Mouse (Mus musculus) retina, adult 2 months (tissue): ENCODE results near the gene Dpysl5.

Experiments used
- DNase-seq: peaks from one replicate; pipeline ENCODE4 v3.0.0-alpha.2; 2012; ENCODE audit warnings: low read depth, low spot score

The Dpysl5 gene

DNA sequence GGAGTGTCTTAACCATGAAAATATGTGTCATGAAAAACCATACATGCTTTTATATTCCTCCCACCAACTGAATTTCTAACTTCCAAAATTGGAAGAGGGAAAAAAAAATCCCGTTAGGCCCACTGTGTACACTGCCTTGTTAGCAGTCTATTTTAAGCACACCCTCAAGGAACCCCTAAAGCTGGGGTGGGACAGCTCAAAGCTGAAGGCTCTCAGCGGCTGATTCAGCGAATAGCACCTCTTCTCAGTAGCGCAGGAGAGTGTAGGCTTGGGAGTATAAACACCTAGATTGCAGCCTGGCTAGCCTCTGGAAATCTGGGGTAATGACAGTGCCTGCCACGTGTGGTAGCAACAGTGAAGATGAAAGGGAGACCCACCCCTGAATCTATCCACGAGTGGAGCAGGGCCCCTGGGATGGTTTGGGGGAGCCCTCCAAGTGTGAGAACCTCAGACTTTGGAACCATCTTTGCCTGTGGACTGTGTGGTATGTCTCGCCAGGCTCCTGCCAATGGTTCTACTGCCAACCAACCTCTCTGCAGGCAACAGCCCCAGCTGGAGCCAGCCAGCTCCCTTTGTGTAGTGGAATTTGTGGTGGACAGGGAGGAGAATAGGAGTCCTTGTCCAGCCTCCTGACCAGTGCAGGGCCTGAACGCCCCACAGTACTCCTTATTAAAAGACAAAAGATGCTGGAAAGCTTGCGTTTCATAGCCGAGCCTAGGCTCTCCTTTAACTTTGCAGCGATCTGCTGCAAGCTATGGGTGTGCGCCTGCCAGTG lies 54.4 kb downstream of the Dpysl5 start:
- no peak for DNase-seq

DNA sequence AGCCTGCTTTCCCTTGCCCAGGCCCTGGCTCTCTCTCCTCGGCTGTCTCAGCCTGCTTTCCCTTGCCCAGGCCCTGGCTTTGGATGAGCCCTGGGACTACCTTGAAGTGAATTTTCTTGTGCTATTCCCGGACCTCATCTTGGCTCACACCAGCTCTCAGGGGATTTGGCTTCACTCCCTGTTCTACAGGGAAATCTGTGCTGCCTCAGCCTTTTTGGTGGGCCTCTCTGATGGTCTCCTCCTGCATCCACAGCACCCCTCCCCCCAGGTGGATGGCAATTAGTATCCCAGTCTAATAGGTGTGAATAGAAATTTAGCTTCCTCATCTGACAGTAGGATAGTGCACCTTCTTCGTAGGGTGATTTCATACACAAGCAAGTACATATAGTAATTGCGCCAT lies 56.7 kb downstream of the Dpysl5 start:
- no peak for DNase-seq

DNA sequence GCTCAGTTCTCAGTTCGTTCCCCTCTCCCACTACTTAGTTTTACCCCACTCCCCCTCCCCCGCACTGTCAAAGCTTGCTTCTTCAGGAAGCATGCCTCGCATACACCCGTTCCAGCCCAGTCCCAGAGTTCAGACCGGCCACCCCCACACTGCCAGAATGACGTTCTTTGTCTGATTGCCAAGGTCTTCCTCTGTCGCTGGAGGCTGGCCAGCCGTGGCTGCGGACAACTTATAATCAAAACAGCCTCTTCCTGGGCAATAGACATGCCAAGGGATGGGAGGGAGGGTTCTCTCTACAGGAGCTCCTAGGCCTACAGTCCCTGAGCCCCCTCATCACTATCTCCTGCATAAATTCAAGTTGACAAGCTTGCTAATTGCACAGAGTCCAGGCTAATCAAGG lies 57.2 kb downstream of the Dpysl5 start:
- no peak for DNase-seq

DNA sequence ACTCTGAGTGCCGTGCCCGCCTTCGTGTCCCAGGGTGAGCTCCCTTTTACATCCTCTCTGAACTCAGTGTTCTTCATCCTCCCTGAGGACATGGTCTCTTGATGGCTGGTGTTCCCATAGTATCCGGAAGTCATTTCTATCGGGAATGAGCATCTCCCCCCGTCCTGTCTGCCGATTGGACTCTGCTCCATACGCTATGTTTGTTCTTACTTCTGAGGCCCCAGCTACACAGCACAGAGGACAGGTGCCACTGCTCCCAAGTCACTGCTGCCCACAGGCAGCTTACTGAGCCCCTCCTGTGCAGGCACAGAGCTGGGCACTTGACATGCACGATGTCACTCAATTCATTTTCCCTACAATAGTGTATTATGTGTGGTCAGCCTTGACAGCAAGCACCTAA lies 57.7 kb downstream of the Dpysl5 start:
- DNase-seq, result no peak

DNA sequence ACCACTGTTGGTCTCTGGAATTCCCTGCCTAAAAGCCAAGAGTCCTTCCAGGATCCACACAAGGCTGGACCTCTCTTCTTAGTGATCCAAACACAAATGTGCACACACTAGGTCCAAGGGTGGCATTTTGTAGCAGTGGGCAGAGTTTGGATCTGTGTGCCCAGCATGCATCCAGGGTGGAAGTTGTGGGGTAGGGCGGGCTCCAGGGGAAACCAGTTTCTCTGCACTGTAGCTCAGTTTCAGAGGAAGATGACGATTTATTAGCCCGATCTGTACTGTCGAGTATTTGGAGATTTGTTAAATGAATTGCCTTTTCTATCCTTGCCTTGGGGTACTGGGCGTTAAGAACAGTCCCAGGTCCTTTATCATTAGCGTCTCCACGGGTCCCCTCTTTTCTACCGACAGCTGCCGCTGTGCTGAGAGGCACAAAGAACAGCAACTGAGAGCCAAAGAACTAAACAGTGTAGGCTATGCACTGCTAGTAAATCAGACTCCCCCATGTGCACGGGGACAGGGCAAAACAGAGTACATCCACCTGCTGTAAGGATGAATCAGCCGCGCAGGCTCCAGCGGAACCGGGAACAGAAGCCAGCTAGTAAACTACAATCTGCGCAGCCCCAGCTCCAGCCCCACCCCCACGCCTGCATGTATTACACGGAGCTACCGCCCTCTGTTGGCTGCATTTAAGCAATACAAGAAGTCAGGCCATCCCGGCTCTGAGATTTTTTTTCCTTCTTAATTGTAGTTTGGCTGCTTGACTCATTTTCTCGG lies 63.4 kb downstream of the Dpysl5 start:
- peak; percentile 60 for DNase-seq

DNA sequence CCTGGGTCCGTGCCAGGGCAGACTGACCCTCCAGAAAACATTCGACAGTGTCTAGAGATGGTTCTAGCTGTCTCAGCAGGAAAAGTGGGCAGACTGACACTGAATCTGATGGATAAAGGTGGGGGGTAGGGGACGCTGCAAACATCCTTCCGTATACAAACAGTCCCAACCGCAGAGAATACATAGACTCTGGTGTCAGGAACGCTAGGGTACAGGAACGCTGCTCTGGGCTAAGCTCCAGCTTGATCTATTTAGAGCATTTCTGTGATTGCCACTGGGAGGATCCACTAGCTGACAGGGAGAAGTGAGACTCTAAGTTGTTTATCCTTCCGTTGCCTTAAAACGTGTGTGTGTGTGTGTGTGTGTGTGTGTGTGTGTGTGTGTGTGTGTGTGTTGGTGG lies 69.3 kb downstream of the Dpysl5 start:
- DNase-seq, result no peak

DNA sequence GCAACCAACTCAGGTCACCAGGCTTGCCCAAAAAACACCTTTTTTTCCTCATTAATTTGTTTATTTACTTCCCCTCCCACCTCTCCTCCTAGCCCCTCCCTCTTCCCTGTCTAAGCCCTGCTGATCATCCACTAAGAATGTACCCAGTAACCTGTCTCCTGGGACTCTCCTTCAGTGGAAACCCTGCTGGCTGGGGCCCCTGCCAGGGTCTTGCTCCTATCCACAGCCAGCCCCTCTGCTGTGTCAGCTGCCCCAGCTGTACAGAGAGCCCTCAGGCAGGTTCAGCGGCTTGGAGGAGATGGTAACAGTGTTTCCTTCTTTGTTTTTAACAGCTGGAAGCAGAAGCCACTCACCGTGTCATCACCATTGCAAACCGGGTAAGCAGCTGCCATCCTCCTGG lies 69.8 kb downstream of the Dpysl5 start:
- no peak for DNase-seq

DNA sequence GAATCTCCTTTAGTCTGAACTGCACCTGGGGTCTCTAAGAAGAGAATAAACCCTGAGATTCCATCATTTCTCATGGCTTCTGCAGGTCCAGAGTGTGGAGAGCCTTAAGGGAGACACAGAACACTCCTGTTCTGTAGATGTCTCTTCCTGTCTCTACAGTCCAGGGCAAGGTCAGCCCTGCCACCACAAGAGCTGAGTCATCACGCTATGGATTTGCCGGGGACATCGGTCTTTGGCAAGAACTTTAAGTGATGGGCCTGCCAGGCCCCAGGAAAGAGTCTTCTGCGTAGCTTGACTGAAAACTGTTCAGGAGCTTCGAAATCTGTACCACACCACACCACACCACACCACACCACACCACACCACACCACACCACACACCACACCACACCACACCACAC lies 76.0 kb downstream of the Dpysl5 start:
- no peak for DNase-seq

DNA sequence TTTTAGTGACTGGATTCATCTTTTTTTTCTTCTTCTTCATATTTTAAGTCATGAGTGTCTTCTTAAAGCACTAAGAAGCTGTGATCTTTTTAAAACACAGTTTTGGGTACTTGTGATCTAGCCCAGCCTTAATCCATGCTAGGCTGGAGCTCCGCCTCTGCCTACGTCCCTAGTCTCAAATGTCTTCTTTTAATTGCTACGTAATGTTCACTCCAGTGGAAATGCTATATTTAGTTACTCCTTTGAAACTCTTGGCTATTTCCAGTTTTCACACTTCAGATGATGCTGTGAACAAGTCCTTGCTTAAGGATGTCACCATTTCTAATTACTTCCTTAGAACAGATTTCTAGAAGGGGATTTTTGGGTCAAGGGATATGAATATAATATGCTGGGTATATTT lies 78.7 kb downstream of the Dpysl5 start:
- no peak for DNase-seq

DNA sequence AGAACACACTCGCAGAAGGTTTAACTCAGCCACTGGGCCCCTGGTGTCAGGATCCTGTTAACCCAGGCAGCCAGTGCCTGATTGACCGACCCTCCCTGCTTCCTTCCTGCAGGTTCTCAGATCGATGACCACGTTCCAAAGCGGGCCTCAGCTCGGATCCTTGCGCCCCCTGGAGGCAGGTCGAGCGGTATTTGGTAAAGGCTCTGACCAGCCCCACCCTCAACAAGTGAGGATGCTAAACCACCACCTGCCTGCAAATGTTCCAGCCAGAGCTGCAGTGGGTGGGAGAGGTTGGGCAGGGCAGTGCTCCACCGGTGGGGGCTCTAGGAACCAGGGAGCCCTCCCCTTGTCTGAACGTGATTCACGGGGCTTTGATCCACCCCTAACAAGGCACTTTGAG lies 84.8 kb downstream of the Dpysl5 start:
- DNase-seq, result no peak

DNA sequence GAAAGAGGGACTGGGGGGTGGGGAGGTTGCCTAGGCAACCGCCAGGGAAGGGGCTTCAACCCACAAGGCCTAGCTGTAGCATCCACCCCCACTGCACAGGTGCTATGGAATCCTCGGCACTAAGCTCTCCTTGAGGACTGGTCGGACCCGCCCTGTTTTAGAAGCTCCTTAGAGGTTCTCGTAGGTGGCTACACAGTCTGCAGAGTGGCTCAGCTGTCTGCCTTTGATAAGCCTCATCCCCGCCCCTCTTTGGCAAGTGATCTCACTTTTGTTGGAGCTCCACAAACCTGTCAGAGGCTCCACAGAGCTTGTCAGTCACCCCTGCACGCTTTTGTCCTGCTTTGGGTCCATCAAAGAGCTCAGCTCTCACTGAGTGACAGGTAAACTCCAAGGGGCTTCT lies 86.1 kb downstream of the Dpysl5 start:
- no peak for DNase-seq

DNA sequence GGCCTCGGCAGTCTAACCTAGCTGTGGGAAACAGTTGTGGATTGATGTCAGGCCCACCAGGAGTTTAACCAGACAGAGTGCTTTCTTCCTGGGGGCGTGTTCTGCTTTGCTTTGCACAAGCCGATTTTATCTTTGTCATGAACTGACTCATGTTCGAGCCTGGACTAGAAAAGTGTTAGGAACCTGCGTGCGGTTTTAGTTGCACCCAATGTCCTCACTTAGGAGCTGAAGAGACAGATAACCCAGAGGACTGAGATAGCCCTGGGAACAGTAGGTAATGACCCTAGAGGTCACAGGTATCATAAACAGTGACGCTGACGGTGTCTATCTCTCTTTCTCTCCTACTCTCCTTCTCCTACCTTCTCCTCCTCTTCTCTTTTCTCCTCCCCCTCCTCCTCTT lies 86.6 kb downstream of the Dpysl5 start:
- DNase-seq, result no peak

DNA sequence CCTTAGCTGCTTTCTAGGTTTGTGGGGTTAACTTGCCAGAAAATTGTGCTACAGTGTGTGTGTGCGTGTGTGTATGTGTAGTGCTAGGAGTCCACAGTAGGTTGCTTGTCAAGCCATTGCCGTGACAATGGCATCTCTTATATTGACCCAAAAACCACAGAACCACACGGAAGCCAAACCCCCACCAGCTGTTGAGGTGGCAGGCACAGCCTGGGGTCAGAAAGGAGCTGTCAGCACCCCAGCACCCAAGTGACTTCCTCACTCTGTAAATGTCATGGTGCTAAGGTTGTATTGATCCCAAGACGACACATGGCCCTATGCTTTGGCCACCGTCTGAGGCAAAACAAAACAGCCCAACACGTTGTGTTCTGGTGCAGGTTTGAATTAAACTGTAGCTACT lies 87.6 kb downstream of the Dpysl5 start:
- DNase-seq, result no peak

DNA sequence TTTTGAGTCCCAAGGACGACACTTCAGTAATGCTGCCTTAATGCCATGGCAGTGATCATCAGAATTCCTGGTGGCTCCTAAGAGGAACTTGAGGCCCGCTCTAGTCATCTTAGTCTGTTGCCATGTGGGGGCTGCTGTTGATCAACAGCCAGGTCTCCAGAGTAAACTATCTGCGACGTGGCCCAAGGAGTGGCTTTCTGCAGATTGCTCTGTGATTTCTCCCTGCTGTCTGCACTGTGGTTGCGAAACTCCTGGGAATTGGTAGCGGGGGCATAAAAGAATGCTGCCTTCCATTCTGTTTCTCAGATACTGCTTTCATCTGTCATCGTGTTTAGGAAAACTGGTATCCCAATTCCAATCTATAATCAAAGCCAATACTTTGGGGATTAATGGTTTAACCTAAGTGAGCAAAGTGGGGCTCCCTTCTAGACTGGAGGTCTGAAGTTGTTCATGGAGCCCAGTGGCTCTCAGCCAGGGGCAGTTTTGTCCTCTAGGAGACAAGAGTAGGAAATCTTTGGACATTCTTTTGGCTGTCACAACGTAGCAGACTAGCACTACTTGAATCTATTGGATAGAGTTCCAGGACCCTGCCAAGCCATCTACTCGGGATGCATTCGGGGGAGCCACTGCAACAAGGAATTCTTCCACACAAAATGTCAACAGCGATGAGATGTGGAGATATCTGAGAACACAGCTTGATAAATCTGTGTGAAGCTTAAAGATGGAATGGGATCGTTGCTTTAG lies 91.5 kb downstream of the Dpysl5 start:
- no peak for DNase-seq

DNA sequence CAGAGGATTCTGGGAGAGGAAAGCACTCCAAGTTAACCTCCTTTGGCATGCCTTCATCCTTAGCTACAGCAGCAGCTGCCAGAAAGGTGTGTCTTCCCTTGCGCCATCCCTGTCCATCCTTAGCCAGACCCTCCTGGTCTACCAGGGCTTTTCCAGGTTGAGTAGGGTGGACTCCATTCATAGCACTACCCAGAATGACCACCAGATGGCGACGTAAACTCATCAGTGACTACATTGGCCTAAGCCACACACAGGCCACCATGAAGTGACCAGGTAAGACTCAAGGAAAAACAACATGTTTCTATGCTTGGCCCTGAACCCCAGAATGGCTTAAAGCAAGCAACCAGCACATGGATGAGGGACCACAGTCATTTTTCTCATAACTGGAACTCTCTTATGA lies 94.7 kb downstream of the Dpysl5 start:
- peak; percentile 88 for DNase-seq

DNA sequence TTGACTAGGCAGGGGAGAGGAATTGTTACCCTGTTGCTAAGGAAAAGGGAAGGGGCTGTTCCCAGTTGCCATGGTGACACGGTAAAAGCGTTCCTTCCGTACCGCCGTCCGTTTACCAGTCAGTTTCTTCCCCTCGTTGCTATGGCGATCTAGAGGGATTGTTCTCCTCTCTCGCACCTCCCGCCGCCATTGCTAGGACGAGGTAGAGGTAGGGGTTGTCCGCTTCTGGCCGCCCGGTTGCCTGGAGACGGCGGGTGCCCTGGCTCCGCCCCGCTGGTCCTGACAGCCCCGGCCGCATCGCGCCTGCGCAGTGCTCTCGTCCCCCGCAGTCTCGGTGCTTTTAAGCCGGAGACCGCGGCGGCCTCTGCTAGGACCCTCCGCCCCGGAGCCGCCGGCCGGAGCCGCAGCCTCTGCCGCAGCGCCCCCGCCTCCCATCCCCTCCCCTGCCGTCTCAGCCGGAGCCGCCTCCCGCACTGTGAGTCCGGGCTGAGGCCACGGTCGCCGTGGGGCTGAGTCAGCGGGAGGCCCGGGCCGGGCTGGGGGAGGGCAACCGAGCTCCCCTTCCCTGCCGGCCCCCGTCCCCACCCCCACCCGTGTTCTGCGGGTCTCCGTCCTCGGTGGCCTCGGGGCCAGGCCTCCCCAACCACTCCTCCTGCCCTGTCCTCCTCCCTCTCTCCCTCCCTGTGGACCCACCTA lies 103.2 kb downstream of the Dpysl5 start, which contains the start of gene Mapre3:
TSS of gene Mapre3 (plus strand) at position 218 of the 696 bp plus-strand sequence.
- DNase-seq, result peak; percentile 80

DNA sequence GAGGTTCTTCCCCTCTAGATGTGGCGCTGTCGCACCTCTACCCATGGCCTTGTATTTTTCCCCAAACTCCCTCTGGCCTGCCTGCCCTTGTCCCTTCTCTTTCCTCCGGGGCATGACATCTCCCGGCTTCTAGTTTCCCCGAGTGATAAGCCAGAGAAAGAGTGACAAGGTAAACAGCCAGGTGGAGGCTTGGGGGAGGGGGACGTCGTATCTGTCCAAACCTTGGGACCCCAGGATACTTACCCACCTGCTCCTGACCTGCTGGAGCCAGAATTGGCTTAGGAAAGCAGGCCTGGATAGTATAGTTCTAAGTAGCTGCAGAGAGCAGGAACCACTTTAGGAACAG lies 103.7 kb downstream of the Dpysl5 start:
- no peak for DNase-seq

DNA sequence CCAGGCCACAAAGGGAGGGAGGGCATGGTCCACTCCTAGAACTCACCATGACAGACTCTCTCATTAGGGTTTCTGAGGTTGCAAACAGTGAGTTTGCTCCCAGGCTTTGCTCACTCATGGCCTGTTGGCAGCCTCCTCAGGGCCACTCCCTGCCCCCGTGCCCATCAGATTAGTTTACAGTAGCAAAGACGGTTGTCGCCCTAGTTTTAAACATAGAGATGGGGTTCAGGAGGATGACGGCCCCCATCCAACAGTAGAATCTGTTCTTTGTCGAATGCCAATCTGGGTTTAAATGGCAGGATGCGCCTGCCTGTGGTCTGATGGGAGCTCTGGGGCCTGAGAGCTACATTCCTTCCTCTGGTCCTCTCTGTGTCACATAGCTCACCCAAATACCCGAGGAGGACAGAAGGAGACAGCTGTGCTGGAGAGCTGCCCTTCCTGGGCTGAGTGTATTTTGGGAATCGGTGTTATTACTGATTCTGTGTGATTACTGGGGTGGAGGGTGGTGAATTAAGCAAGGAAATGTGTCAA lies 105.0 kb downstream of the Dpysl5 start:
- DNase-seq, result no peak

DNA sequence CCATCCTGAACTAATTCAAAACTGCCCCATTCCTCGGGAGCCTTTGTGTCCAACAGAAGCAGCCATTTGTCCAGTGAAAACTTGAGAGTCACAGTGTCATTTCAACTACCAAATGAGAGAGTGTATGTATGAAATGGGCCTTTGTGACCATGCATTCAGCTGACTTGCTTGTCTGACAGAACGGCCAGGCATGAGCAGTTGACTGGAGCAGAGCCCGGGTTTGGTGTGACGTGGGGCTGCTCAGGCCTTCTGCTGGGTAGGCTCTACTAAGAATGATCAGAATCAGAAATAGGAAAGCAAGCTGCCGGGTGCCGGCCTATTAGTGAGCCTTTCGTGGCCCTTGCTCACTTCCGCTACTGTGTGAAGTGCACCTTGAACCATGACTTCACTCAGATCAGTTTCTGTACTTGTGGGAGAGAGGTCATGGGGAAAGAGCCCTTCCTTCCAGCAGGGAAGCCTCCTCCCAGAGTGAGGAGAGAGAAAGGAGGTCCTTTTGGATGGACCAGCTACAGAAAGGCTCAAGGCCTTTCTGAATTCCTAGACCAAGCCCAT lies 107.5 kb downstream of the Dpysl5 start:
- no peak for DNase-seq

DNA sequence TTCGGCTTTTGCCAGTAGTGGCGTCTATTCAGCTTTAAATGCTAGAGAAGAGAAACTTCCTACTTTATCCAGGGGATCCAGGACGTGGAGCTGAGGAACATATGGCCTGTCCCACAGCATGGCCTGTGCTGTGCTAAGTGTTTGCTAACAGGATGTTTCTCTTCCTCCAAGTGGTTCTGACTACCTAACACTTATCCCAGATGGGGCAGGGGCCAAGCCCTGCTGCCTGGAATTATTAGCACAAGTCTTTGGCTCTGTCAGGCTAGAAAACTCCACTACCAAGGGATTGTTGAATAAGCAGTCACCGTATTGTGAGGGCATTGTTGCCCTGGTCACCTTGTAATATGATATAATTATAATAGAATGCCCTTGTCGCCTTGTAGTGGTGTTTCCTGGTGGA lies 111.3 kb downstream of the Dpysl5 start:
- no peak for DNase-seq

DNA sequence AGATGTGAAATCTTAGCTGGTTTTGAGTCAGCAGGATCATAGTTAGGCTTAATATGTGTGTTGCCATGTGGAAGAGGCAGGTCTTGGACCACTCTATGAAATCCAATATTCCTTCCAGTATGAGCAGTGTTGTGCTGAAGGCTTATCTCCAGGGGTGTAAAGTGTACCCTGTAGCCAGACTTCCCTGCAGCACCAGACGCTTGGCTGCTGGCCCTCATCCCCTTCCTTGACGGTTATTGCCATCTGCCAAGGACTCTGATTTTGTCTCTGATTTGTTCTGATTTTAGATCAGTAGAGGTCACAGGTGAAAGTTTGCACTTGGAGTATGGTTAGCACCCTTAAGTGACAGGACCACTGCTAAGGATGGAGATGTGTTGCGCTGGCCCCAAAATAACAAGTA lies 111.7 kb downstream of the Dpysl5 start:
- DNase-seq, result no peak
